Mouse (Mus musculus): ENCODE data around the gene Gab2. TPM values are rescaled to one million over a fixed set of nuclear protein-coding genes. Genes with fewer than 3 reads are reported as not detected.

Gab2 gene
- polyA plus RNA-seq, 1 experiment from 2014 or later: 5.5 TPM

DNA sequence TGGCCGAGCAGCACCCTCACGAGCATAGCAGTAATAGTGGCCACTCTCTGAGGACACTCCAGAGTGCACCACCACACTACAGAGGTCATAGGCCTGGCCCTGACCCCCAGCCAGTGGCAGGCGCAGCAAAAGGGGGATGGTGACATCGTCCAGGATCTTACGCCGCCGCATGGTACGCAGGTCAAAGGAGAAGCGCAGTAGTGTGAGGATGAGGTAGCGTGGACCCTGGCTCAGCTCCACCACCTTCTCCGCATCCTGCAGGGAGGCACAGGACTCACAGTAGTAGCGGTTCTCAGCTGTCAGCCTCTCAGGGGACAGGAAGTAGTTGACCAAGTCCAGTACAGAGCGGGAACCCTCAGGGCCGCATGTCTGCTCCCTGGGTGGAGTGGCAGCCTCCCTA is 230.2 kb downstream of the Gab2 start:
- no peak overlapping the region for H3K4me2 ChIP-seq (replicated peaks; ENCODE audit: low read depth)
- H3K9me3 ChIP-seq (ENCODE audit: control insufficient read depth): no peaks in the 10 kb centered on the region
- H3K9ac ChIP-seq (ENCODE audit: low read depth, low read length): no peak overlapping the region
- 87% methylated on average over 14 of the region's 14 CpGs for whole genome bisulfite sequencing
- peaks cover 39% of the 10 kb centered on the region for H3K36me3 ChIP-seq (ENCODE audit: control insufficient read depth, insufficient read depth)
- no peak overlapping the region for H3K27ac ChIP-seq (ENCODE audit: low read depth, low read length)
- ATAC-seq: no peak
- H3K4me3 ChIP-seq (ENCODE audit: low read depth, low read length): no peak overlapping the region
- TF ChIP-seq CTCF (IDR thresholded peaks at IDR 0.05; ENCODE audit: low read depth): no peak
- no peaks in the 10 kb centered on the region for H3K27me3 ChIP-seq (replicated peaks; ENCODE audit: control insufficient read depth, insufficient read depth, low read length)
- no peaks in the 10 kb centered on the region for H3K4me1 ChIP-seq (replicated peaks; ENCODE audit: control insufficient read depth, insufficient read depth, low read length)

DNA sequence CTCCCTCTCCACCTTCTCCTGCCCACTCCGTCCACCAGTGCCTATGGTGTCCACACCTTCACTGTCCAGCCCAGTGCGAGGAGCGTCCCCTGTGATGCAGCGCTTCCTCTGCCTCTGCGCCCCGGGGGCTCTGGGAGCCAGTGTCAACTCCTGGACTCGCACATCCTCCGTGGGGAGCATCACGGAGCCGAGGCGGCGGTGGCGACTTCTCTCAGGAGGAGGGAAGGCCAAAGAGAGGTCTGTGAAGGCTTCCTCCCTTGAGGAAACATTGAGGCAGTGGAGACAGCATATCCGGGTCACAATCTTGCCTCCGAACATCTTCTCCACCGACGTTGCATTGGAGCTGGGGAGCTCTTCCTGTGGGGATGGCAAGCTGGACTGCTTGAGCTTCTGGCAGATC is 230.8 kb downstream of the Gab2 start:
- no peak overlapping the region for H3K4me2 ChIP-seq (replicated peaks; ENCODE audit: low read depth)
- H3K4me3 ChIP-seq (ENCODE audit: low read depth, low read length): no peak overlapping the region
- TF ChIP-seq CTCF (IDR thresholded peaks at IDR 0.05; ENCODE audit: low read depth): no peak
- ATAC-seq: no peak
- H3K4me1 ChIP-seq (replicated peaks; ENCODE audit: control insufficient read depth, insufficient read depth, low read length): no peaks in the 10 kb centered on the region
- H3K9me3 ChIP-seq (ENCODE audit: control insufficient read depth): no peaks in the 10 kb centered on the region
- no peaks in the 10 kb centered on the region for H3K27me3 ChIP-seq (replicated peaks; ENCODE audit: control insufficient read depth, insufficient read depth, low read length)
- 90% methylated on average over 17 of the region's 17 CpGs for WGBS
- H3K27ac ChIP-seq (ENCODE audit: low read depth, low read length): no peak overlapping the region
- H3K36me3 ChIP-seq (ENCODE audit: control insufficient read depth, insufficient read depth): peaks cover 33% of the 10 kb centered on the region
- H3K9ac ChIP-seq (ENCODE audit: low read depth, low read length): no peak overlapping the region

DNA sequence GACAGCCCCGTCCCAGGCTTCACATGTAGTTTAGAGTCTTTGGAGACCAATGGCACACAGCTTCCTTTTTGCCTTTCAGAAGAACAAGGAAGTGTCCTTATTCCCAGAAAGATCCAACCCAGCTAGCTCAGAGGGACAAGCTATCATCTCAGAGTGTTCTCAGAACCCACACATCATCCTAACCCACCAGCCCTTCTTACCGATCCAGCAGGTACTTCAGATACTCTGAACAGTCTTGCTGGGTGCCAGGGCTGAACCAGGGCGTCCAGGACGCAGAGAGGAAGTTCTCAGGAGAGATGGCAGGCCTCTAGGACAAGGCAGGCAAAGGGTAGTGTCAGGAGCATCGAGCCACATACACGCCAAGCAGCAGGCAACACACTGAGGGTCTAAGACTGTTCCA is 231.5 kb downstream of the Gab2 start:
- H3K36me3 ChIP-seq (ENCODE audit: control insufficient read depth, insufficient read depth): peaks cover 30% of the 10 kb centered on the region
- H3K9me3 ChIP-seq (ENCODE audit: control insufficient read depth): no peaks in the 10 kb centered on the region
- no peaks in the 10 kb centered on the region for H3K4me1 ChIP-seq (replicated peaks; ENCODE audit: control insufficient read depth, insufficient read depth, low read length)
- H3K9ac ChIP-seq (ENCODE audit: low read depth, low read length): no peak overlapping the region
- 89% methylated on average over 6 of the region's 6 CpGs for WGBS
- H3K27ac ChIP-seq (ENCODE audit: low read depth, low read length): no peak overlapping the region
- TF ChIP-seq CTCF (IDR thresholded peaks at IDR 0.05; ENCODE audit: low read depth): no peak
- no peak overlapping the region for H3K4me2 ChIP-seq (replicated peaks; ENCODE audit: low read depth)
- no peak for ATAC-seq
- H3K4me3 ChIP-seq (ENCODE audit: low read depth, low read length): no peak overlapping the region
- no peaks in the 10 kb centered on the region for H3K27me3 ChIP-seq (replicated peaks; ENCODE audit: control insufficient read depth, insufficient read depth, low read length)

DNA sequence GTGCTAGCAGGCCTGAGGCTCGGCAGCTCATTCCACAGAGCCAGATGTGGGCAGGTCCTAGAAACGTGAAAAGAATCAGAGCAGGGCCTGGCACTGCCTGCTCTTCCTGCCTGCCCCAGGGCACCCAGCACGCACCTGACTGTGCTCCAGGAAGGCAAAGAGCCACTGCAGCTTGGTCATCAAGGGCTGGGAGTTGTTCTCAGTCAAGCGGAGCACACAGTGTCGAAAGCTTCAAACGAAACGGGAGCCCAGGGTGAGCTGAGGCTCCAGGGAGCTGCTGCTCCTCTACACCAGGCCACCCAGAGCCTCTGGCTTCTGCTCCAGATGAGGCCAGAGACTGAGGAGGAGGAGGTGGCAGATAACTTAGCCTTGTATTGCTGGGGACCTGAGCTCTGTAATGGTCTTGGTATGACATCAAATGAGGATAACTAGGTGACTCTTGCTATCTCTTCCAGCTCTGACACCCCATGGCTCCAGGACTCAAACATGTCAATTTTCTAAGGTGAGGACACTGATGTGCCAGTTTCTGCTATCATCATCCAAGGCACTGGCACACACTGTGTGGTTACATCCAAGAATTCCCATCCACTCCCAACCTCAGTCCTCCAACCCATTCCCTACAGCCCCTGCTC is 232.1 kb downstream of the Gab2 start:
- H3K36me3 ChIP-seq (ENCODE audit: control insufficient read depth, insufficient read depth): peaks cover 24% of the 10 kb centered on the region
- H3K4me1 ChIP-seq (replicated peaks; ENCODE audit: control insufficient read depth, insufficient read depth, low read length): no peaks in the 10 kb centered on the region
- TF ChIP-seq CTCF (IDR thresholded peaks at IDR 0.05; ENCODE audit: low read depth): no peak
- WGBS: 83% methylated on average over 7 of the region's 7 CpGs
- no peak overlapping the region for H3K9ac ChIP-seq (ENCODE audit: low read depth, low read length)
- no peak for ATAC-seq
- no peaks in the 10 kb centered on the region for H3K9me3 ChIP-seq (ENCODE audit: control insufficient read depth)
- H3K27ac ChIP-seq (ENCODE audit: low read depth, low read length): no peak overlapping the region
- H3K4me3 ChIP-seq (ENCODE audit: low read depth, low read length): no peak overlapping the region
- no peaks in the 10 kb centered on the region for H3K27me3 ChIP-seq (replicated peaks; ENCODE audit: control insufficient read depth, insufficient read depth, low read length)
- no peak overlapping the region for H3K4me2 ChIP-seq (replicated peaks; ENCODE audit: low read depth)

DNA sequence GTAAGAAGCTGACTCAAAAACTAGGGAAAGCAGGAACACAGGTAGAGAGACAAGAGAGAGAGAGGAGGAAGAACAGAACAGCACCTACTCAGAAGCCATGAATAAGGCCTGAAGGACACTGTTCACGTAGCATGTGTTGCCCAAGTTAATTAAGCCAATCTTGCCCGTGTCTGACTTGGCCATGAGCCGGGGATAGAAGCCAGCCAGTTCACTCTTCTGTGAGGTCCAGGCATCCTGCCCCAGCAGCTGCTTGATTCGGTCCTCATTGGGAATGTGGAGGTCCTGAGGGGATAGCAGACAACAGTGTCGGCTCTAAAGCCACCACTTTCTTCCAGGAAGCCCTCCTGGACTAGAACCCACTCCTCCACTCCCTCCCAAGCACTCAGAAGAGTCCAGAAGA is 233.3 kb downstream of the Gab2 start:
- Histone ChIP-seq H3K36me3 (ENCODE audit: control insufficient read depth, insufficient read depth) (peaks cover 16% of the 10 kb centered on the region; the same call in 1 of the 2 replicates), H3K9ac (ENCODE audit: low read depth, low read length) (no peak overlapping the region), H3K27ac (ENCODE audit: low read depth, low read length) (no peak overlapping the region), H3K27me3 (replicated peaks; ENCODE audit: control insufficient read depth, insufficient read depth, low read length) (no peaks in the 10 kb centered on the region), H3K4me1 (replicated peaks; ENCODE audit: control insufficient read depth, insufficient read depth, low read length) (no peaks in the 10 kb centered on the region), H3K4me3 (ENCODE audit: low read depth, low read length) (no peak overlapping the region), H3K4me2 (replicated peaks; ENCODE audit: low read depth) (no peak overlapping the region), H3K9me3 (ENCODE audit: control insufficient read depth) (no peaks in the 10 kb centered on the region)
- ATAC-seq: no peak
- WGBS: 90% methylated on average over 5 of the region's 5 CpGs
- TF ChIP-seq CTCF (IDR thresholded peaks at IDR 0.05; ENCODE audit: low read depth): no peak

DNA sequence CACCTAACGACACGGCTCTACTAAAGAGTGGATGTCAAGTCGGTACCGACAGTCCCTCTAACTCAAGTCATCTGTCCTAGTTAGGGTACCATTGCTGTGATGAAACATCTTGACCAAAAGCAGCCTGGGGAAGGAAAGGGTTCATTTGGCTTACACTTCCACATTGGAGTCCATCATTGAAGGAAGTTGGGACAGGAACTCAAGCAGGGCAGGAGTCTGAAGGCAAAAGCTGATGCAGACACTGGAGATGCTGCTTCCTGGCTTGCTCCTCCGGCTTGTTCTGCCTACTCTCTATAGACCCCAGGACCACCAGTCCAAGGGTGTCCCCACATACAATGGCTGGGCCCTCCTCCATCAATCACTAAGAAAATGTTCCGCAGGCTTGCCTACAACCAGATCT is 234.3 kb downstream of the Gab2 start:
- no peak overlapping the region for H3K4me3 ChIP-seq (ENCODE audit: low read depth, low read length)
- H3K36me3 ChIP-seq (ENCODE audit: control insufficient read depth, insufficient read depth): peaks cover 10% of the 10 kb centered on the region; the same call in 1 of the 2 replicates
- TF ChIP-seq CTCF (IDR thresholded peaks at IDR 0.05; ENCODE audit: low read depth): no peak
- no peaks in the 10 kb centered on the region for H3K4me1 ChIP-seq (replicated peaks; ENCODE audit: control insufficient read depth, insufficient read depth, low read length)
- no peak overlapping the region for H3K9ac ChIP-seq (ENCODE audit: low read depth, low read length)
- no peaks in the 10 kb centered on the region for H3K9me3 ChIP-seq (ENCODE audit: control insufficient read depth)
- no peak overlapping the region for H3K4me2 ChIP-seq (replicated peaks; ENCODE audit: low read depth)
- no peak overlapping the region for H3K27ac ChIP-seq (ENCODE audit: low read depth, low read length)
- no peaks in the 10 kb centered on the region for H3K27me3 ChIP-seq (replicated peaks; ENCODE audit: control insufficient read depth, insufficient read depth, low read length)
- 93% methylated on average over 6 of the region's 6 CpGs for WGBS
- ATAC-seq: no peak

DNA sequence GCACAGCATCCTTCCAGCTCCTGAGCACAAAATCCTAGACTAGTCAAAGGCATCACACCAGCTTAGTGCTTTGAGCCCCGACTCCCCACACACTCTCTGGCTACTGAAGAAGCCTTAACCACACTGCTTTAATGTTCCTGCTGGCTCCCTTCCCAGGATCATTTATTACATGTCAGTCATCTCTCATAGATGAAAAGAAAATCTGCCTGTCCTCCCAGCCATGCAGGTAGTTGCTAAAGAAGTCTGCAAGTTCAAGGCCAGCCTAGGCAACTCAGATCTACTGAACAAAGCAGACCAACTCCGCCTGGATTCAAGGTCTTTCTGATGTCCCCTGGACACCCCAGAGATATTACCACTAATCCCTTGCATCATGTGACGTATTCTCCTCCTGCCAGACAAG is 236.3 kb downstream of the Gab2 start:
- no peaks in the 10 kb centered on the region for H3K36me3 ChIP-seq (ENCODE audit: control insufficient read depth, insufficient read depth)
- H3K27me3 ChIP-seq (replicated peaks; ENCODE audit: control insufficient read depth, insufficient read depth, low read length): no peaks in the 10 kb centered on the region
- no peak overlapping the region for H3K4me2 ChIP-seq (replicated peaks; ENCODE audit: low read depth)
- 68% methylated on average over 3 of the region's 3 CpGs for WGBS
- H3K9me3 ChIP-seq (ENCODE audit: control insufficient read depth): no peaks in the 10 kb centered on the region
- H3K9ac ChIP-seq (ENCODE audit: low read depth, low read length): no peak overlapping the region
- H3K4me3 ChIP-seq (ENCODE audit: low read depth, low read length): no peak overlapping the region
- no peak for TF ChIP-seq CTCF (IDR thresholded peaks at IDR 0.05; ENCODE audit: low read depth)
- no peak overlapping the region for H3K27ac ChIP-seq (ENCODE audit: low read depth, low read length)
- ATAC-seq: no peak
- H3K4me1 ChIP-seq (replicated peaks; ENCODE audit: control insufficient read depth, insufficient read depth, low read length): no peaks in the 10 kb centered on the region
